Mouse (Mus musculus) midbrain, embryonic 12.5 days (tissue): Measurements from ENCODE around the gene Zfhx3. TPM values are rescaled to one million over a fixed set of nuclear protein-coding genes. Genes with fewer than 3 reads are reported as not detected.

Experiments used
- ATAC-seq: fragments of 200-750 bp; cut with Nextera tagmentation; 2 replicates; pipeline ENCODE4 v1.8.0; 2017; ENCODE audit warnings: low read depth, moderate TSS enrichment, moderate library complexity; ENCODE audit not compliant: low FRiP score
- H3K27ac ChIP-seq: fragments of 300-500 bp; sonication (generic); replicated peaks from 2 replicates; pipeline ENCODE4 v1.5.1; 2016; ENCODE audit warnings: mild to moderate bottlenecking
- H3K27me3 ChIP-seq: fragments of 300-500 bp; sonication (generic); 2 replicates; pipeline ENCODE4 v1.6.1; 2016; ENCODE audit warnings: mild to moderate bottlenecking
- H3K36me3 ChIP-seq: fragments of 300-500 bp; sonication (generic); 2 replicates; pipeline ENCODE4 v1.6.1; 2016
- H3K4me1 ChIP-seq: fragments of 300-500 bp; sonication (generic); 2 replicates; pipeline ENCODE4 v1.6.1; 2016
- H3K4me2 ChIP-seq: fragments of 300-500 bp; sonication (generic); replicated peaks from 2 replicates; pipeline ENCODE4 v1.6.1; 2016; ENCODE audit warnings: mild to moderate bottlenecking, moderate library complexity
- H3K4me3 ChIP-seq: fragments of 300-500 bp; sonication (generic); 2 replicates; pipeline ENCODE4 v1.5.1; 2016; ENCODE audit warnings: mild to moderate bottlenecking
- H3K9ac ChIP-seq: fragments of 300-500 bp; sonication (generic); replicated peaks from 2 replicates; pipeline ENCODE4 v1.6.1; 2016; ENCODE audit warnings: mild to moderate bottlenecking, moderate library complexity
- H3K9me3 ChIP-seq: fragments of 300-500 bp; sonication (generic); 2 replicates; pipeline ENCODE4 v1.6.1; 2016; ENCODE audit warnings: mild to moderate bottlenecking
- WGBS: fragments of 180-500 bp; shearing (Covaris S2); methylation state at CpG from one replicate; pipeline ENCODE4 v1.1.7; 2016; 5-methylcytosine and 5-hydroxymethylcytosine counted together
- polyA plus RNA-seq: library from polyadenylated mRNA; unstranded; fragments of >200 nt; fragmentation: Nextera tagmentation; extraction: Ambion mirVana; gene quantifications from 2 replicates; pipeline ENCODE4 v1.2.1, GENCODE M21; 2016

Zfhx3 gene
- polyA plus RNA-seq, 1 experiment from 2014 or later, result 48.9 TPM

- H3K27ac ChIP-seq, result no peak overlapping the region
- ATAC-seq, result no peak
- WGBS, result 36% methylated on average over 8 of the region's 8 CpGs
Observed at GRCm38 (mm10) chr8:107957566-107957965, 15.1 kb downstream of the Zfhx3 start.

GRCm38 (mm10) chr8:107960466-107960865, 18.0 kb downstream of the Zfhx3 start:
- Histone ChIP-seq H3K36me3 (no peaks in the 10 kb centered on the region), H3K27me3 (no peaks in the 10 kb centered on the region; the same call in 1 of the 2 replicates), H3K4me3 (no peak overlapping the region), H3K4me2 (no peak overlapping the region), H3K27ac (peak overlapping the region; percentile 46; the same call in 1 of the 2 replicates), H3K4me1 (peaks cover 12% of the 10 kb centered on the region), H3K9me3 (no peaks in the 10 kb centered on the region), H3K9ac (no peak overlapping the region)
- 66% methylated on average over 11 of the region's 11 CpGs for WGBS
- ATAC-seq, result no peak

More at GRCm38 (mm10) chr8:107957566-107957965, 15.1 kb downstream of the Zfhx3 start:
- H3K9ac ChIP-seq, result no peak overlapping the region
- H3K4me2 ChIP-seq, result no peak overlapping the region
- H3K27me3 ChIP-seq, result peaks cover 4% of the 10 kb centered on the region
- no peak overlapping the region for H3K4me3 ChIP-seq
- peaks cover 14% of the 10 kb centered on the region for H3K4me1 ChIP-seq
- no peaks in the 10 kb centered on the region for H3K9me3 ChIP-seq
- no peaks in the 10 kb centered on the region for H3K36me3 ChIP-seq

DNA sequence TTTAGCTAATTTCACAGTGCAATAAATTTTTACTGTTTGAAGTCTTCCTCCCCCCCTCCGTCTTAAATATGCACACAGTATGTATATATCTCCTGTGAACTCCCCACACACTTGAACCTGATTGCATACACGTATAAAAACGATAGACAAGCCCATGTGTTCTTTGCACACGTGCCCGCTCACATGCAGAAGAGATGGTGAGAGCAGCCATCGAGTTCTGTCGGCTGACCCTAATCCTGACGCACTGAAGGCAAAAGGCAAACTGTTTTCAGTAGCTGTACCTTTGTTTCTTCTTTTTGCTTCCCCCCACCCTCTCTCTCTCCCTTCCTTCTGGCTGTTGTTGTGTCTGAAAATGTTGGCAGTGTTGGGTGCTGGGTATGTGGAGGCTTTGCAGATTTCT, 18.4 kb downstream of the Zfhx3 start:
- Histone ChIP-seq H3K27me3 (no peaks in the 10 kb centered on the region; the same call in 1 of the 2 replicates), H3K4me1 (peaks cover 12% of the 10 kb centered on the region), H3K36me3 (no peaks in the 10 kb centered on the region), H3K9ac (no peak overlapping the region), H3K4me2 (no peak overlapping the region), H3K9me3 (no peaks in the 10 kb centered on the region), H3K4me3 (no peak overlapping the region), H3K27ac (peak overlapping the region; percentile 46)
- ATAC-seq, result no peak
- WGBS, result 62% methylated on average over 8 of the region's 8 CpGs

- Histone ChIP-seq H3K4me2 (no peak overlapping the region), H3K27me3 (0 out of 2 replicates have a peak, but pooled peaks cover 4% of the 10 kb centered on the region), H3K9me3 (no peaks in the 10 kb centered on the region), H3K4me3 (no peak overlapping the region), H3K36me3 (no peaks in the 10 kb centered on the region), H3K27ac (no peak overlapping the region), H3K4me1 (no peaks in the 10 kb centered on the region), H3K9ac (no peak overlapping the region)
- ATAC-seq, result no peak
- 85% methylated on average over 4 of the region's 4 CpGs for WGBS
Observed at GRCm38 (mm10) chr8:107972198-107972597, 29.8 kb downstream of the Zfhx3 start.

GRCm38 (mm10) chr8:107974451-107974850, 32.0 kb downstream of the Zfhx3 start:
- Histone ChIP-seq H3K36me3 (no peaks in the 10 kb centered on the region), H3K4me3 (no peak overlapping the region), H3K9me3 (no peaks in the 10 kb centered on the region), H3K27me3 (0 out of 2 replicates have a peak, but pooled peaks cover 4% of the 10 kb centered on the region), H3K9ac (no peak overlapping the region), H3K4me1 (no peaks in the 10 kb centered on the region), H3K27ac (no peak overlapping the region), H3K4me2 (no peak overlapping the region)
- 78% methylated on average over 13 of the region's 13 CpGs for WGBS
- ATAC-seq, result no peak

- Histone ChIP-seq H3K9me3 (no peaks in the 10 kb centered on the region), H3K4me2 (no peak overlapping the region), H3K4me1 (peaks cover 8% of the 10 kb centered on the region), H3K27me3 (0 out of 2 replicates have a peak, but pooled peaks cover 4% of the 10 kb centered on the region), H3K27ac (no peak overlapping the region), H3K9ac (no peak overlapping the region), H3K4me3 (no peak overlapping the region), H3K36me3 (no peaks in the 10 kb centered on the region)
- ATAC-seq, result no peak
- 94% methylated on average over 1 of the region's 1 CpGs for WGBS
Observed at GRCm38 (mm10) chr8:107978247-107978646, 35.8 kb downstream of the Zfhx3 start.

DNA sequence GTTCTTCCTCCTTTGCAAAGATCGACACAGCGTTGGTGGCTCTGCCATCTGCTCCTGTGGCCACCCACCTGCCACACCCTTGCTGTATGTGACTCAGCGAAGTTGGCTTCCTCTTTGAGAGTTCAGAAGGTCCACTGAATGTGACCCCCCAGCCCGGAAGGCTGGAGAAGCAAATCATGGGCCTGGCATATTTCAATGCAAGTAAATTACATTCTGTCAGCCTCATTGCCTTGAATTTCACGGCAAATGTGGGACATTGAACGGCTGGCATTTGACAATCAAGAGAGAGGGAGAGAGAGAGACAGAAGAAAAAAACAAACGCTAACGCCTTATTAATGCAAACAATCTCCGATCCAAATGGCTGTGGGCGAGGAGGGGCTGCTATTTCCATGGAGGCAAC, 38.2 kb downstream of the Zfhx3 start:
- Histone ChIP-seq H3K4me1 (peaks cover 8% of the 10 kb centered on the region), H3K27ac (peak overlapping the region; percentile 43), H3K9me3 (no peaks in the 10 kb centered on the region), H3K9ac (no peak overlapping the region), H3K27me3 (0 out of 2 replicates have a peak, but pooled peaks cover 4% of the 10 kb centered on the region), H3K4me2 (no peak overlapping the region), H3K36me3 (no peaks in the 10 kb centered on the region), H3K4me3 (no peak overlapping the region)
- WGBS, result 50% methylated on average over 10 of the region's 10 CpGs
- no peak for ATAC-seq

DNA sequence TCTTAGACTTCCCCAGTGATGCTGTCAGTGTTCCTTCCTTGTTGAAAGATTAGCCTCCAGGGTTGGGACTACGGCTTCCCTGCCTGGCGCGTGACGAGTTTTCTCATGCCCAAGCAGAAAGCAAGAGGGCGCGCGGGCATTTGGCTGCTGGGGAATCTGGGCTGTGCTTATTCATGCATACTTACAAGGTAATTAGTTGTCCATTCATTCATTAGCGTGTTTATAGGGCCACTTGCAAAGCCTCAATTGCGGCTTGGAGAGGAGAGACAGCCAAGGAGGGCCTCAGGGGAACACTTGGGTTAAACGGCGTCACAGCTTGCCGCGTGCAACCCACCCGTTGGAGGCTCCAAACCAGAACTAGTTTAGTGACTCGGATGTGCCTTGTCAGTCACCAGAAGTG, 44.2 kb downstream of the Zfhx3 start:
- Histone ChIP-seq H3K4me1 (peaks cover 6% of the 10 kb centered on the region; the same call in 1 of the 2 replicates), H3K9me3 (no peaks in the 10 kb centered on the region), H3K4me2 (0 out of 2 replicates have a peak overlapping the region, but pooled peaks have one; percentile 5), H3K9ac (no peak overlapping the region), H3K4me3 (no peak overlapping the region), H3K36me3 (no peaks in the 10 kb centered on the region), H3K27ac (no peak overlapping the region), H3K27me3 (no peaks in the 10 kb centered on the region)
- no peak for ATAC-seq
- WGBS, result 66% methylated on average over 15 of the region's 15 CpGs

DNA sequence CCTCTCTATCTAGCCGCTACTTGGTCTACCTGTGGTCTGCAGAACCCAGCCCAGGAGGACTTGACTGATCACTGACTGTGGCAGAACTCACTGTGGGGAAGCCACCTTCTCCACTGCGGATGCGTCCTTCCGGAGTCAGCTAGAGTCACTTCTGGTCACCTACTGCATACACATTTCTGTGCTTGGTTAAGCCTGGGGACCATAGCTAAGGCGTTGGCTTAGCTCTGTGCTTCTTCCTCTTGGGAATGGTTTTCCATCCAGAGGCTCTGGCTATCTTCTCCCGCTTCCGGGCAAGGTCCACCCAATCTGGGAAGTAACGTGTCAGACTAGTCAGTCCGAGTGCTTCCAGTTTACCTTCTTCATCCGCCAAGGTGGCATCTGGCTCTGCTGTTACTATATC, 56.4 kb downstream of the Zfhx3 start:
- no peak overlapping the region for H3K27ac ChIP-seq
- peaks cover 10% of the 10 kb centered on the region; the same call in 1 of the 2 replicates for H3K4me1 ChIP-seq
- H3K27me3 ChIP-seq, result no peaks in the 10 kb centered on the region
- no peaks in the 10 kb centered on the region for H3K36me3 ChIP-seq
- no peak overlapping the region for H3K9ac ChIP-seq
- ATAC-seq, result no peak
- 93% methylated on average over 10 of the region's 10 CpGs for WGBS
- no peak overlapping the region for H3K4me3 ChIP-seq
- H3K4me2 ChIP-seq, result no peak overlapping the region
- H3K9me3 ChIP-seq, result no peaks in the 10 kb centered on the region

DNA sequence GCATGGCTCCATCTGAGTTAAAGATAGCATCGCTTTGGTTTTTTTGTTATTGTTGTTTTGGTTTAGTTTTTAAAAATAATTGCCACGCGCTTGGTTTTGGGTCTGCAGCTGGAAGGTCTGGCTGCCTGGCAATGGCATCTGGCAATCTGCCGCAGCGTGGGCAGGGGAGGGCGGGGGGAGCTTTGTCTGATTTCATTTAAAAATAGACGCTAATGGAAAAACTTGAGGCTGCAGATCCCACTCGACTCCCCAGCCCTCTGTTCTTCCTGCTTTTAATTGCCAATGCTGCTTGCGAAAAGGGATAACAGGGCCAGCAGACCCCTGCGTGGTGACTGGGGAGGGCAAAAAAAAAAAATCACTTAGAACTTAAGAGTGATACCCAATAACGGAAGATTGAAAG, 69.1 kb downstream of the Zfhx3 start:
- Histone ChIP-seq H3K4me2 (no peak overlapping the region), H3K4me3 (no peak overlapping the region), H3K27me3 (no peaks in the 10 kb centered on the region; the same call in 1 of the 2 replicates), H3K36me3 (no peaks in the 10 kb centered on the region), H3K27ac (no peak overlapping the region), H3K9me3 (no peaks in the 10 kb centered on the region), H3K9ac (no peak overlapping the region), H3K4me1 (no peaks in the 10 kb centered on the region)
- ATAC-seq, result no peak
- WGBS, result 77% methylated on average over 11 of the region's 11 CpGs

- H3K4me2 ChIP-seq, result no peak overlapping the region
- no peak overlapping the region for H3K4me3 ChIP-seq
- H3K27ac ChIP-seq, result no peak overlapping the region
- no peaks in the 10 kb centered on the region for H3K9me3 ChIP-seq
- H3K27me3 ChIP-seq, result no peaks in the 10 kb centered on the region; the same call in 1 of the 2 replicates
- no peak for ATAC-seq
- H3K4me1 ChIP-seq, result no peaks in the 10 kb centered on the region
- 93% methylated on average over 5 of the region's 5 CpGs for WGBS
- H3K9ac ChIP-seq, result no peak overlapping the region
- no peaks in the 10 kb centered on the region for H3K36me3 ChIP-seq
Observed at GRCm38 (mm10) chr8:108017727-108018126, 75.3 kb downstream of the Zfhx3 start.

DNA sequence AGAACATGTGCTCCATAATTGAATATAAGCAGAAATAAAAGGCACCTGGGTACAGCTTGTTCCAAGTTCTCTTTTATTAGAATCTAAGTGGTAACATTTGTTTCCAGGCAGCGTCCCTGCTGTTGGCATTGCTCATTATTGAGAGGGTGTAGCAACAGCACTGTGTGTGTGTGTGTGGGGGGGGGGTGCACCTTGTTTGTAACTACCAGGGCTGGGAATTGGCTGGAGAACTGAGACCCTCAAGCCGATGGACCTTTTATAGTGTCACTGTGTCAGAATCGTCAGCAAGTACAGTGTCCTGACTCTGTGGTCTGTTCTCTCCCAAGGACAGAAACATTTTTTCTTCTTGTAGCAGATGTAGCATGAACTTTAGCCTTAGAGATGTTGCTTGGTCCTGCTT, 77.2 kb downstream of the Zfhx3 start:
- Histone ChIP-seq H3K4me3 (no peak overlapping the region), H3K27ac (no peak overlapping the region), H3K4me2 (no peak overlapping the region), H3K9ac (no peak overlapping the region), H3K9me3 (no peaks in the 10 kb centered on the region), H3K4me1 (no peaks in the 10 kb centered on the region), H3K36me3 (no peaks in the 10 kb centered on the region), H3K27me3 (no peaks in the 10 kb centered on the region; the same call in 1 of the 2 replicates)
- no peak for ATAC-seq
- 86% methylated on average over 3 of the region's 3 CpGs for WGBS

DNA sequence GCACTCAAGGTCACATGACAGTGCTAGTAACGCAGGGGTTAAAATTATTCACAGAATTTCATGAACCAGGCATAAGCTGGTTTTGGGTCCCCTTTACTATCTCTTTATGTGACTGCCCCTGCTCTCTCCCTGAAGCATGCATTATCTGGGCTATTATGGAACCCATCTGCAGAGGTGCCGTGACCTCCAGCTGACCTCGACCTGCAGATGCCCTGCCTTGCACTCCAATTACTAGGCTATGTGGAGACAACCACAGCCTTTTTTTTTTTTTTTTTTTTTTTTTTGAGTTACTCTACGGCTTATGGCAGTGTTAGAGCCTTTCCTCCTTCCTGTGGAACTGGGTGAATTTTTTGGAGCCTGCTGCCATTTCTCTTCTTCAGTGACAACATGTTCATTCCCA, 80.0 kb downstream of the Zfhx3 start:
- Histone ChIP-seq H3K9me3 (peaks cover 5% of the 10 kb centered on the region; the same call in 1 of the 2 replicates), H3K9ac (no peak overlapping the region), H3K4me3 (no peak overlapping the region), H3K4me1 (no peaks in the 10 kb centered on the region), H3K4me2 (no peak overlapping the region), H3K27me3 (no peaks in the 10 kb centered on the region), H3K27ac (no peak overlapping the region), H3K36me3 (no peaks in the 10 kb centered on the region)
- no peak for ATAC-seq
- 69% methylated on average over 4 of the region's 4 CpGs for WGBS
